ENCODE assay signal across 14 mouse cellular contexts in genomic region chr4:129353176-129353575, GRCm38 (mm10).
"Had no signal": no experiment of that assay in that cellular context is flagged by ENCODE, and none has a peak within 500 bp of the region (broad histone marks: within the 10 kb centered on the region; RNA-seq: fewer than 3 reads in every experiment).

No protein-coding gene starts in this region.

- H3K27me3 ChIP-seq: midbrain, embryonic 12.5 days; neural tube, embryonic 12.5 days had no signal

- H3K9me3 ChIP-seq: midbrain, embryonic 10.5 days; midbrain, embryonic 12.5 days; neural tube, embryonic 12.5 days had no signal

- H3K4me2 ChIP-seq: lung, embryonic 14.5 days; midbrain, embryonic 12.5 days; neural tube, embryonic 12.5 days had no signal

- H3K4me3 ChIP-seq: midbrain, embryonic 10.5 days; midbrain, embryonic 12.5 days; myocyte; neural tube, embryonic 12.5 days had no signal

- H3K9ac ChIP-seq: lung, embryonic 14.5 days; midbrain, embryonic 12.5 days; neural tube, embryonic 12.5 days had no signal

- ATAC-seq: midbrain, embryonic 16.5 days had no signal

- H3K27ac ChIP-seq: midbrain, embryonic 10.5 days; midbrain, embryonic 12.5 days; neural tube, embryonic 12.5 days had no signal

- H3K4me1 ChIP-seq: midbrain, embryonic 10.5 days; midbrain, embryonic 12.5 days; neural tube, embryonic 12.5 days had no signal

- DNase-seq: lung, adult 18-20 months; lung, embryonic 14.5 days; lung, postnatal 10 days; lung, postnatal 4 days; midbrain, embryonic 14.5 days; right cerebral cortex, postnatal 14 days; thymus, adult 18-20 months; thymus, postnatal 14 days; thymus, postnatal 36 days had no signal
